Mouse (Mus musculus) myocyte (in vitro differentiated cells): Measurements from ENCODE around the gene Ugt1a2.

Experiments used
- CEBPB ChIP-seq: IDR thresholded peaks from 2 replicates; pipeline ENCODE4 v1.6.1; 2011; ENCODE audit warnings: mild to moderate bottlenecking, moderate library complexity; ENCODE audit not compliant: poor library complexity, insufficient read depth, severe bottlenecking
- E2F4 ChIP-seq: IDR thresholded peaks from one replicate; pipeline ENCODE4 v1.6.1; 2011; ENCODE audit warnings: mild to moderate bottlenecking, control low read depth, moderate library complexity; ENCODE audit not compliant: insufficient read depth
- MAX ChIP-seq: IDR thresholded peaks from one replicate; pipeline ENCODE4 v1.6.1; 2011; ENCODE audit warnings: low read depth, mild to moderate bottlenecking, control low read depth
- MYOD1 ChIP-seq, 3 experiments: IDR thresholded peaks; one replicate each; pipeline ENCODE4 v1.6.1; 2011; ENCODE audit warnings: control low read depth in 2 of 3, low read depth in 2 of 3, mild to moderate bottlenecking in 2 of 3, moderate library complexity in 1 of 3; ENCODE audit not compliant: insufficient read length in 2 of 3, control insufficient read depth in 1 of 3
- MYOG ChIP-seq, 3 experiments: IDR thresholded peaks; one replicate each; pipeline ENCODE4 v1.6.1; 2011; ENCODE audit warnings: control low read depth in 2 of 3, low read depth in 2 of 3, mild to moderate bottlenecking in 2 of 3; ENCODE audit not compliant: insufficient read length in 2 of 3, control insufficient read depth in 1 of 3, insufficient read depth in 1 of 3
- POLR2A ChIP-seq: IDR thresholded peaks from one replicate; pipeline ENCODE4 v1.6.1; 2011; ENCODE audit warnings: low read depth, mild to moderate bottlenecking, control low read depth, moderate library complexity; ENCODE audit not compliant: insufficient read length
- POLR2AphosphoS2 ChIP-seq: IDR thresholded peaks from one replicate; pipeline ENCODE4 v1.6.1; 2011; ENCODE audit warnings: low read depth, control low read depth; ENCODE audit not compliant: insufficient read length
- TCF12 ChIP-seq: IDR thresholded peaks from one replicate; pipeline ENCODE4 v1.6.1; 2011; ENCODE audit warnings: mild to moderate bottlenecking, control low read depth; ENCODE audit not compliant: poor library complexity, insufficient read depth, severe bottlenecking
- USF1 ChIP-seq: IDR thresholded peaks from one replicate; pipeline ENCODE4 v1.6.1; 2011; ENCODE audit warnings: low read depth, mild to moderate bottlenecking, control low read depth, moderate library complexity

- TF ChIP-seq MYOG (IDR thresholded peaks at IDR 0.05; ENCODE audit: control insufficient read depth in 1 of 3, insufficient read depth in 1 of 3, insufficient read length in 2 of 3, low read depth in 2 of 3) (no peak), MAX (no peak), TCF12 (peak; percentile 63), POLR2A (no peak), E2F4 (no peak), USF1 (no peak), CEBPB (no peak), POLR2AphosphoS2 (no peak), MYOD1 (IDR thresholded peaks at IDR 0.05; ENCODE audit: control insufficient read depth in 1 of 3, insufficient read length in 2 of 3, low read depth in 2 of 3) (no peak)
Measured at GRCm38 (mm10) chr1:88254793-88255465, 54.5 kb downstream of the Ugt1a2 start.
